Mouse (Mus musculus) CH12.LX (cell line): Measurements from ENCODE around the gene Rabgap1. TPM values are rescaled to one million over a fixed set of nuclear protein-coding genes. Genes with fewer than 3 reads are reported as not detected.

ENCODE experiments used
- DNase-seq: peaks from one replicate; pipeline ENCODE4 v3.0.0-alpha.2; 2013; ENCODE audit errors: extremely low read depth
- H3K27ac ChIP-seq: 2 replicates; pipeline ENCODE4 v1.5.1; 2012; ENCODE audit warnings: low read depth, mild to moderate bottlenecking, control low read depth, moderate library complexity; ENCODE audit not compliant: insufficient read depth
- H3K27me3 ChIP-seq: replicated peaks from 2 replicates; pipeline ENCODE3; 2012; ENCODE audit warnings: inconsistent platforms
- H3K36me3 ChIP-seq, 2 experiments: replicated peaks in 1 of 2; 2 replicates each; pipeline versions ENCODE3 to v1.6.1; 2012; ENCODE audit warnings: inconsistent platforms in 1 of 2, low read length in 1 of 2, mild to moderate bottlenecking in 1 of 2, mixed read lengths in 1 of 2, moderate library complexity in 1 of 2; ENCODE audit not compliant: control insufficient read depth in 1 of 2, insufficient read depth in 1 of 2
- H3K4me1 ChIP-seq, 2 experiments: 2 replicates each; pipeline ENCODE4 v1.6.1; 2012; ENCODE audit warnings: inconsistent platforms in 1 of 2, moderate library complexity in 1 of 2; ENCODE audit not compliant: insufficient read depth in 2 of 2, control insufficient read depth in 1 of 2
- H3K4me2 ChIP-seq: 2 replicates; pipeline ENCODE4 v1.6.1; 2012; ENCODE audit warnings: low read depth, mild to moderate bottlenecking, control low read depth; ENCODE audit not compliant: poor library complexity, insufficient read depth, severe bottlenecking
- H3K4me3 ChIP-seq, 3 experiments: fragments of 150-350 bp in 1 of 3; sonication (generic) in 1 of 3; replicated peaks in 1 of 3; 2 replicates each; pipeline versions ENCODE3 to v1.5.1; 2011 to 2012; ENCODE audit warnings: low read depth in 2 of 3, low read length in 2 of 3, mild to moderate bottlenecking in 2 of 3, moderate library complexity in 2 of 3, control low read depth in 1 of 3, improper control_type of control experiment in 1 of 3, inconsistent platforms in 1 of 3, mixed read lengths in 1 of 3; ENCODE audit not compliant: poor library complexity in 1 of 3
- H3K79me2 ChIP-seq: replicated peaks from 2 replicates; pipeline ENCODE4 v1.6.1; 2012; ENCODE audit warnings: mild to moderate bottlenecking, moderate library complexity; ENCODE audit not compliant: control insufficient read depth, poor library complexity, insufficient read depth, severe bottlenecking; ENCODE audit errors: extremely low read depth
- H3K9ac ChIP-seq: 2 replicates; pipeline ENCODE4 v1.6.1; 2012; ENCODE audit warnings: low read depth, mild to moderate bottlenecking, control low read depth, moderate library complexity; ENCODE audit not compliant: insufficient read depth
- H3K9me3 ChIP-seq: replicated peaks from 2 replicates; pipeline ENCODE3; 2012; ENCODE audit warnings: low read length, inconsistent platforms, mixed read lengths
- E2F4 ChIP-seq: IDR thresholded peaks from 2 replicates; pipeline ENCODE4 v1.6.1; 2011; ENCODE audit warnings: low read depth, low read length, improper control_type of control experiment; ENCODE audit not compliant: insufficient replicate concordance
- ELF1 ChIP-seq: IDR thresholded peaks from 2 replicates; pipeline ENCODE4 v1.6.1; 2014; ENCODE audit warnings: low read depth, mild to moderate bottlenecking, inconsistent platforms, low read length, improper control_type of control experiment
- EP300 ChIP-seq: IDR thresholded peaks from 2 replicates; pipeline ENCODE4 v1.6.1; 2011; ENCODE audit warnings: low read length, improper control_type of control experiment
- HCFC1 ChIP-seq: IDR thresholded peaks from 2 replicates; pipeline ENCODE4 v1.6.1; 2012; ENCODE audit warnings: low read depth, mild to moderate bottlenecking, inconsistent platforms, low read length, improper control_type of control experiment
- JUN ChIP-seq: IDR thresholded peaks from 2 replicates; pipeline ENCODE4 v1.6.1; 2011; ENCODE audit warnings: low read depth, mild to moderate bottlenecking, low read length, improper control_type of control experiment, moderate library complexity; ENCODE audit not compliant: insufficient read depth
- MEF2A ChIP-seq: IDR thresholded peaks from 2 replicates; pipeline ENCODE4 v1.6.1; 2014; ENCODE audit warnings: low read depth, mild to moderate bottlenecking, inconsistent platforms, low read length, improper control_type of control experiment, borderline replicate concordance
- MXI1 ChIP-seq: IDR thresholded peaks from 2 replicates; pipeline ENCODE4 v1.6.1; 2011; ENCODE audit warnings: mild to moderate bottlenecking, low read depth, low read length, improper control_type of control experiment
- NELFE ChIP-seq: IDR thresholded peaks from 2 replicates; pipeline ENCODE4 v1.6.1; 2011; ENCODE audit warnings: low read depth, low read length, improper control_type of control experiment
- NRF1 ChIP-seq: IDR thresholded peaks from 2 replicates; pipeline ENCODE4 v1.6.1; 2014; ENCODE audit warnings: low read depth, mild to moderate bottlenecking, inconsistent platforms, low read length, improper control_type of control experiment, moderate library complexity
- RCOR1 ChIP-seq: conservative IDR thresholded peaks from 2 replicates; pipeline ENCODE4 v1.6.1; 2012; ENCODE audit warnings: low read depth, mild to moderate bottlenecking, inconsistent platforms, low read length, improper control_type of control experiment
- SIN3A ChIP-seq: IDR thresholded peaks from 2 replicates; pipeline ENCODE4 v1.6.1; 2012; ENCODE audit warnings: low read length, improper control_type of control experiment, inconsistent platforms
- SMC3 ChIP-seq: IDR thresholded peaks from 2 replicates; pipeline ENCODE4 v1.6.1; 2011; ENCODE audit warnings: low read depth, low read length, improper control_type of control experiment
- TCF12 ChIP-seq: IDR thresholded peaks from 2 replicates; pipeline ENCODE4 v1.6.1; 2014; ENCODE audit warnings: low read depth, mild to moderate bottlenecking, inconsistent platforms, low read length, improper control_type of control experiment
- UBTF ChIP-seq: IDR thresholded peaks from 2 replicates; pipeline ENCODE4 v1.6.1; 2012; ENCODE audit warnings: low read depth, mild to moderate bottlenecking, inconsistent platforms, low read length, improper control_type of control experiment, moderate library complexity
- USF1 ChIP-seq: IDR thresholded peaks from 2 replicates; pipeline ENCODE4 v1.6.1; 2014; ENCODE audit warnings: low read depth, mild to moderate bottlenecking, inconsistent platforms, low read length, improper control_type of control experiment
- dilution Hi-C: fragments of 300-500 bp; cut with MboI; formaldehyde crosslinking; loops from 2 replicates; pipeline ENCODE4 v1.14.3; 2020; ENCODE audit warnings: low sequenced_read_pairs; ENCODE audit not compliant: extremely low pct_unique_long_range_greater_than_20kb, extremely low pct_ligation_motif_present
- in situ Hi-C: fragments of 300-500 bp; cut with MboI; formaldehyde crosslinking; loops from 3 replicates; pipeline ENCODE4 v1.14.3; 2019; ENCODE audit warnings: low sequenced_read_pairs, low pct_ligation_motif_present, low pct_unique_long_range_greater_than_20kb, mixed read lengths
- polyA plus RNA-seq: library from polyadenylated mRNA; unstranded; fragments of >175 nt; gene quantifications from 2 replicates; pipeline ENCODE4 v1.2.1, GENCODE M21; 2012; ENCODE audit warnings: low read depth; ENCODE audit not compliant: insufficient read length
- total RNA-seq, 2 experiments: library from RNA; depleted of rRNA; stranded (reverse); fragments of 300-350 nt in 1 of 2; fragments of >200 nt in 1 of 2; gene quantifications; 2 replicates each; pipeline ENCODE4 v1.2.3; 2012 to 2014

Rabgap1 gene
- total and polyA plus RNA-seq, 3 experiments = 16.6 to 21.9 (median 19.4) TPM

DNA sequence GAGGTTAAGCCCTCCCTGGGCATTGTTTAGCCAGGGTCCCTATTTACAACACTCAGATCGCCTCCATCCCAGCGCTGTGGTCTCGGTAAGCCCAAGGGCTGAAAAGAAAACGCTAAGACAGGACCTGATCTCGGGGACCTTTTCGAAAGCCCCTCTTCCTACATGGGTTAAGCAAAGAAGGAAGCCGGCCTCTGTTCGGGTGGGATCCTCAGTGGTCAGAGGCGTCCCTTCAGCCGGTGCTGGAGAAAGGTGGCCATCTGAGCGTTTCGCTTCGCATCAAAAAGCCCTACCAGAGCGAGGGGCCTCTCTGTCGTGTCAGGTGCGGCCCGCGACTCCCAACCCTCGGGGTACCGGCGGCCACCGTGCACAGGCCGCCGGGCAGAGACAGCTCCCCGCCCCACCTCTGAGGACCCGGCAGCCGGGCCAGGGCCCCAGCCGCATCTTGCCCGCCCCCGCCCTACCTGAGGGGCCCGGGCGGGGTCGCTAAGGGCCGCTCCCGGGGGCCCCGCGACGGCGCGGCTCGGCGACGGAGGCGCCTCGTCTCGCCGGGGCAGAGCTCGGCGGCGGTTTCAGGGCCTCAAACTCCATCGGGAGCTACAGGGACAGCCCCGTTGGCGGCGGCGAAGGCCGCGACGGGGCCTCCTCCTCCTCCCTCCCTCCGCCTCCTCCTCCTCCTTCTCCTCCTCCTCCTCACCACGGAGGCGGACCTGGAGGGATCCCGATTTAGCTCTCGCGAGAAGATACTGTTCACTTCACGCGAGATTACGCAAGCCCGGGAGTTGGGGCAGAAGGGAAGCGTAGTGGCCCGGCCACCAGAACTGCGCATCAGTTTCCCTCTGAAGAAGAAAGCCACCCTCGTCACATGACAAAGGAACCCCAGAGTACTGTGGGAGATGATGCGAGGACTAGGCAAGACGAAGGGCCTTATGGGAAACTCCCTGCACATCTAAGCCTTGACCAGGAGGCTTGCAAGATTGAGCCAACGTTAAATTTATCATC, 20.5 kb upstream of the Rabgap1 start, which contains the start of gene Rc3h2 (continued):
- peak; percentile 81 for TF ChIP-seq NELFE
- TF ChIP-seq, all 38 proteins: peak for 21

GRCm38 (mm10) chr2:37423671-37424070, 19.4 kb upstream of the Rabgap1 start:
- H3K27ac ChIP-seq = no peak overlapping the region
- TF ChIP-seq UBTF (no peak), E2F4 (no peak), EP300 (no peak), MEF2A (no peak), TCF12 (no peak), NRF1 (no peak), SIN3A (no peak), USF1 (no peak), JUN (no peak), NELFE (no peak), MXI1 (no peak), SMC3 (no peak), RCOR1 (no peak), HCFC1 (no peak), ELF1 (no peak)
- dilution Hi-C loops = no loop called here
- DNase-seq = peak; percentile 44
- in situ Hi-C loops = no loop called here
- peaks cover 30% of the 10 kb centered on the region for H3K79me2 ChIP-seq
- H3K4me3 ChIP-seq = no peak overlapping the region
- H3K4me2 ChIP-seq = no peak overlapping the region
- H3K36me3 ChIP-seq = peaks cover 6 to 15% of the 10 kb centered on the region in 2 experiments
- no peak overlapping the region for H3K9ac ChIP-seq
- H3K27me3 ChIP-seq = no peaks in the 10 kb centered on the region
- peaks cover 0 to 43% of the 10 kb centered on the region in 2 experiments; a peak in 2 of 4 replicates for H3K4me1 ChIP-seq
- H3K9me3 ChIP-seq = no peaks in the 10 kb centered on the region
